Mouse (Mus musculus) T-helper 2 cell (primary cell): Measurements from ENCODE around the gene Dnaaf5.

ENCODE experiments used
- in situ Hi-C: fragments of 300-600 bp; cut with MboI, MseI; formaldehyde crosslinking; loops from one replicate; pipeline ENCODE4 v1.15.1; 2025; ENCODE audit warnings: high pct_unique_total_duplicates

The Dnaaf5 gene

DNA sequence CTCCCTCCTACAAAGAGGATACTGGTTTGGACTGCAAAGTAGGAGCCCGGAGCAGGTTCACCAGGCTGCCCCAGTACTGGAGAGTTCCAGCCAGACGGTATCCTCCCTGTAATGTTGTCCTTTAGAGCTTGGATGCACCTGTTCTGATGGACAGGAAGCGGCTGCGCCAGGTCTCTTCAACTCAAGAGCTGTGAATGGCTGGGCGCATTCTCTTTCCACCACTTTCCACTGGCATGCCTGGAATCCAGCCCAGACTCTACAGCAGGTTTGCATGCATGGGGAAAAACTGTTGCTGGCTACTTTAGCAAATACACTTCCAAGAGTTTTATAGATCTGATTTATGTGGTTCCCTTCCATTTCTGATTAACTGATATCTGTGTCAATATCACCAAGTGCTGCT is 8.7 kb upstream of the Dnaaf5 start:
- in situ Hi-C loops: no loop called here

DNA sequence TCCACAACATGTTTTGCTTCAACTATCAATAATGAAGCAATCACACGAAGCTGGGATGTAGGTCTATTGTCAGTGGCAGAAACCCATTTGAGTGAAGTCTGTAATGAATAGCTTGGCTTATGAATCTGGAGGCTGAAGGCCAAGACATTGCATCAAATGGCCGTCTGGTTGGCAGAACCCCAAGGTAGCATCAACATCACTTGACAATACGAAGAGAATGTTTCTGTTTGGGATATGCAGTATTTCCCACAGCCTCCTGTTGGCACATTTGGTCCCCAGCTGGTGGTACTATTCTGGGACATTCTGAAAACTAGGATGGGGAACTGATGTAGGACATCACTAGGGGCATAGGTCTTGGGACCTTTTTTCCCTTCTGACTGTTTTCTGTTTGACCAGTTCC is 6.1 kb upstream of the Dnaaf5 start:
- in situ Hi-C loops: no loop called here

DNA sequence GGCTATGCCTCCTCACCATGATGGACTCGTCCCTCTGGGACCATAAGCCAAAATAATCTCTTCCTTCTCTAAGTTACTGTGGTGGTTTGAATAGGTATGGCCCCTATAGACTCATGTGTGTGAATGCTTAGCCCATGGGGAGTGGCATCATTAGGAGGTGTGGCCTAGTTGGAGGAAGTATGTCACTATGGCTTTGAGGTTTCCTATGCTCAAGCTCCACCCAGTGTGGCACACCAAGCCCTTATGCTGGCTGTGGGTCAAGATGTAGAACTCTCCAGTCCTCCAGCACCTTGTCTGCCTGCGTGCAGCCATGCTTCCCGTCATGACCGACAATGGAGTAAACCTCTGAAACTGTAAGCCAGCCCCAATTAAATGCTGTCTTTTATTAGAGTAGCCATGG is 4.3 kb upstream of the Dnaaf5 start:
- in situ Hi-C loops: no loop called here

DNA sequence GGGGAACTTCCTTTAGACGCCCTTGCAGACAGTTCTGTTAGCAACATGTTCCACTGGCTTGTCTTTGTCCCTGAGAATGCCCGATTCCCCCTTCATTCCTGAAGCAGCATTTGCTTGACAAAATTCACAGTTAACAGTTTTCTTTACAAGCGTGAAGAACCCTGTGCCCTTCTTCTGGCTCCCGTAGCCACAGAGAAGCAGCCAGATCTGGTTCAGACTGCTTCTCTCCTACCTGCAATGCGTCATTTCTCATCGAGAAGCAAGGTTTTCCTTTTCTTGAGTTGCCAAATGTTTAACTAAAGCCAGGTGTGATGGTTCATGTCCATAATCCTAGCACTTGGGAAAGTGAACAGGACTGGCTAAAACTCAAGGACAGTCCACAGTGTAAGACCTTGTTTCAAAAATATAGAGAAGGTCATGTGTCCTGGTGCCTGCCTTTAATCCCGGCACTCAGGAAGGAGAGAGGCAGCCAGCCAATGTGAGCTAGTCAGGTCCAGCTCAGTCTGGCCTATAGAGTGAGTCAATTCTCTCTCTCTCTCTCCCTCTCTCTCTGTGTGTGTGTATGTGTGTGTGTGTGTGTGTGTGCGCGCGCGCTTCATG is 3.4 kb upstream of the Dnaaf5 start:
- in situ Hi-C loops: no loop called here

DNA sequence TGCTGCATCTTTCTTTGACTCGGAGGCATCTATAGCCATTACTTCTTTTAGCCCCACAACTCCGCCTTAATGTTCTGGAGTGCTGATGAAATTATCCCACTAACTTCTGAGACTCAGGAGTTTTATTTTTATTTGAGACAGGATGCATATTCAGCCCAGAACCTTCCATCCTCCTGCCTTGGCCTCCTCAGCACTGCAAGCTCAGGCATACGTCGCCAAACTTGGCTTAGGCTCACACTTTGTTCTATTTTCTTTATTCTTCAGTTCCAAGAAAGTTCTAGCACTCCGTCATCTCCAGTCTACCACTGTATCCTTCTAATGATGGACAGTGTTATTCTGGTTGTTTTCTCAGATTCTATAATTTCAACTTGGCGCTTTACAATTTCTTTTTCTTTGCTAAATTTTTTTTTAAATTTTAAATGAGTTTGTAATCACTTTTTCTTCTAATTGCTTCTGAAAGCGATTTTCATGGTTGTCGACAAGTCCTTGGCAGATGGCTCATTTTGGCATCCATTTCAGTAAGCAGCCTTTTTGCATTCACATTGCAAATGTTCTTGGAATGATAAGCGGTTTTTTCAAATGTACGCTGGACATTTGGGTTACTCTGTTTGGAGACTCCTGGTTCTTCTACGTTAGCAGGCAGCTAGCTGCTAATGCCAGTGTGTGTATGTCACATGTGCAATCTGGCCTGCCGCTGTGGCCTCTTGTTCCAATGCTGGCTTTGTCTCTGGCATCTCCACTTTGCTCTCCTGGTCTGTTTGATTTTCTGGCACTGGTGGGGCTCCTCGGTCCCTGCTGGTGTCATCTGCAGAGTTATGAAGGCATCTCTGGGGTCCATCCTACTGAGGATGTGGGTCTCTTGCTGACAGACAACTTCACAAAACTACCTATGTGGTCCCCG is 2.6 kb upstream of the Dnaaf5 start:
- in situ Hi-C loops: no loop called here

DNA sequence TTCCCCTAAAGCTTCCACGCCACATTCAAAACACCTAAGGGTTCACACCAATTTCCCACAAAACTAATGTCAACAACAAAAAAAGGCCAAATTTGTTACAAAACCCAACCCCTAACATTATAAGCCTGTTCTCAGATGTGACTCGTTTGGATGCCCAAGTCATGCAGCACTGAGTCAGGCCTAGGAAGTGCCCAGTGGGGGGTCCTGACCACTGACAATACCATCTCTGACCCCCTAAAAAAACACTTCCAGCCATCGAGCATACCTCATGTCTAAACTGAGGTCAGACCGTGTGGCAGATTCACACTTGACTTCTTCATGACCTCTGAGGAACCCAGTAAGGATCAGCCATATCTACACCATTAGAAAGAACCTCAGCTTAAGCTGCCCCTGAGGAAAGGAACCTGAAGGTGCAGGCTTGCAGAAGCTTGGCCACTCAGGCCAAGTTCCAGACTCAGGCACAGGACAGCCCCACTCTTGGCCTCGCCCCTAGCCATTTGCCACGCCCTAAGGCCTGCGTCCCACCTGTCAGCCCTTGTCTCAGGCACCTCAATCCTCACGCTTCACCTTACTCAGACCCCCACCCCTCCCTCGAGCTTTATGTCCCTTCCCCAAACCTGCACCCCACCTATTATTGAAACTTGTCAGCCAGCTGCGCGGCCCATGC is 884 bp upstream of the Dnaaf5 start:
- in situ Hi-C loops: no loop called here

DNA sequence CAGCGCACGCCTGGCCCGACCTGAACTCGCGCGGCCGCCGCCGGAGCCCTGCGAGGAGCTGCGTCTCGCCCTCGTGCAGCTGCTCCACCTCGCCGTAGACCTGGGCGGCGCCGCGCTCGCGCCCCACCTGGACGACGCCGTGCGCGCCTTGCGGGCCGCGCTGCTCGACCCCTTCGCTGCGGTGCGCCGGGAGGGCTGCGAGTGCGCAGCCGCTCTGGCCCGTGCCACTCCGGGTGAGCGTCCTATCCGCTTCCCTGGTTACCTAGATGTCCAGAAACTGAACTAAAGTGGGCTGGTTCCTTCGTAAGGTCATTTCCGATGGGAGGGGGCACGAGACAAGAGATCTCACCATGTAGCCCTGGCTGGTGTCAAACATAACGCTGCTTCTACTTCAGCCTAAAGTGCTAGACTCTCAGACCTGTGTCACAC is 594 bp downstream of the Dnaaf5 start:
- in situ Hi-C loops: no loop called here

DNA sequence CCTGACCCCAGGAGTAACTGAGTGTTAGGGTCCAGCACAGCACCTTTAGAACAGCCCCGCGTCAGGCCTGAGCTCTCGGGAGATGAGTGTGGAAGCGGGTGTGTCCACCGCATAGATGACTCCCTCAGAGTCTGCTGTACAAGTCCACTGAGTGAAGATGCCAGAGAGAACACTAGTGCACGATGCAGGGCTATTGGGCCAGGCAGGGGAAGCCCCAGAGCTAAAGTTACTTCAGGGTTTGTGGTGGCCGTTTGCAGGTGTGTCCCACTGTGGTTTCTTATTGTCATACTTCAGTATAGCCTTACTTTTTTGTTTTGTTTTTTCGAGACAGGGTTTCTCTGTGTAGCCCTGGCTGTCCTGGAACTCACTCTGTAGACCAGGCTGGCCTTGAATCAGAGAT is 10.9 kb downstream of the Dnaaf5 start:
- in situ Hi-C loops: no loop called here

DNA sequence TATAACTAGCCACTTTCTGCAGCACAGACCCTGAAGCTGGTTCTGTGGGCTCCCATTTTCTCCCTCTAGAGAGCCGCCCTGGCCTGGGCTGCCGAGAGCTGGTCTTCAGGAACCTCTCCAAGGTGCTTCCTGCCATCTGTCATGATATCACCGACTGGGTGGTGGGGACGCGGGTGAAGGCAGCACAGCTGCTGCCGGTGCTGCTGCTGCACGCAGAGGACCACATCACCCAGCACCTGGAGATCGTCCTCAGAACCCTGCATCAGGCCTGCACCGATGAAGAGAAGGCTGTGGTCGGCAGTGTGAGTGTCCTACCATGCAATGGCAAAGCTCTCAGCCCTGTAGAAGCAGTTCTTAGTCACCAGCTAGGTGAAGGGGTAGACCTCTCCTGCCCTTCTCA is 11.6 kb downstream of the Dnaaf5 start:
- in situ Hi-C loops: no loop called here

DNA sequence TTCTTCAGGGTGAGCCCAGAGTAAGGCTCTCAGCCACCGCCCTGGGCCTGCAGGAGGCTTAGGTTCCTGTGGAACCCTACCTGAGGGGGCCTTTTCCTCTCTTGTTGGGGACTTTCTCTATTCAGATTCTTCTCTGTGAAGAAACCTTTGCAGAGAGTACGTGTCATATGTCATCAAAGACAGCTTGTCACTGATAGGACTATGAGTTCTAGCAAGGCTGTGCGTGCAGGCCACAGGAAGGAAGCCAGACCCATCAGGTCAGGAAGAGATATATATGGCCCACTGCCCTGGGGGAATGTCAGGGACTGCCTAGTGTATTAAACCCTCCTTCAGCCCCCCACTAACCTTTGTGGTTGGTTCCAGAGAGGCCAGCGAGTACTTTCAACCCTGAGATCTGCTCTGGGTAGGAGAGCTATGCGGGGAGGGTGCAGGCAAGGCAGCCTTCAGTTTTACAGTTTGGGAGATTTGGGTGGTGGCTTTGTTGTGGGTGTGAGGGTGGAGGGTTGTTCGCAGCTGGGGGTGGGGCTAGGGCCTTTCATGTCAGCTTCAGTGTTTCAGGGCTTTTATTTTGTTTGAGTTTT is 16.8 kb downstream of the Dnaaf5 start:
- in situ Hi-C loops: no loop called here

DNA sequence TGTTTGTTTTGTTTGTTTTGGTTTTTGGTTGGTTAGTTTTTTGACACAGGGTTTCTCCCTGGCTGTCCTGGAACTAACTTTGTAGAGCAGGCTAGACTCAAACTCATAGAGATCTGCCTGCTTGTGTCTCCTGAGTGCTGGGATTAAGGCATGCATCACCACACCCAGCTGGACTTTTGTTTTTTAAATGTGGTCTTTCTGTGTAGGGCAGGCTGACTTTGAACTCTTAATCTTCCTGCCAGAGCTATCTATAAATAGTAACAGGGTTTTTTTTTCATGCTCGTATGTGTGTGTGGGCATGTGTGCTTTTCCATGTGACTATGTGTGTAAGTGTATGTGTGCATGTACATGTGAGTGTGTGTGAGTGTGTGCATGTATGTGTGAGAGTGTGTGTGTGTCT is 17.5 kb downstream of the Dnaaf5 start:
- in situ Hi-C loops: no loop called here

DNA sequence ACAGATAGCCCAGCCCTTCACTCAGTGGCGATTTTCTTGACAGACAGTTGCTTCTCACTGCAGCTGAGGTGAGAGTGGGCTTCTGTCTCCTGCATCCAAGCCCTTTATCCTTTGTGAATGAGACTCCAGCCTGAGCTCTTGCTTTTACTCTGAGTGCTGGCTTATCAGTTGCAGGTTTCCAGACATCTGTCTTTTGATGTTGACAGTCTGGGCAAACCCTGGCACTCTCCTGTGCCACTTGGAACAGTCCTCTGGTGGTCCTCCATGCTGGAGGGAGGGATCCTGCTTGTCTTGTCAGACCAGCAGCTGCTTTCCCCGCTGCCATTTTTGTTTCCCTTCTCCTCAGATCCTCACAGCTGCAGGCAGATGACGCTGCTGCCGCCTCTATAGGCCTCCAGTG is 21.9 kb downstream of the Dnaaf5 start:
- in situ Hi-C loops: no loop called here

DNA sequence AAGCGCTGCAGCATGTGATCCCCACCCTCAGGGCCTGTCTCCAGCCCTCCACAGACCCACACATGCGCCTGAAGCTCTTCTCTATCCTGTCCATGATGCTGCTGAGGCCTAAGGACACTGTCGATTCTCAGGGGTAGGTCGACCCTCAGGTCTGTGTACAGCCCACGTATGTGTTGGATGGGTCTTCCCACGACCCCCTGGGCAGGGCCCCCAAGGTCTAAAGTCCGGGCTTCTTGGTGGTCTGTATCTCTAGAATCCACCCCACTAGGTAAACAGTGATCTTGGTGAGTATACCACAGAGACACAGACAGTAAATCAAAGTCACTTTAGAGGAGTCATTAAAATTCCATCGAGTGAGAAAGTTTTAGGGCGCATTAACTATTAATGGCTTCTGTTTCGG is 24.1 kb downstream of the Dnaaf5 start:
- in situ Hi-C loops: no loop called here

DNA sequence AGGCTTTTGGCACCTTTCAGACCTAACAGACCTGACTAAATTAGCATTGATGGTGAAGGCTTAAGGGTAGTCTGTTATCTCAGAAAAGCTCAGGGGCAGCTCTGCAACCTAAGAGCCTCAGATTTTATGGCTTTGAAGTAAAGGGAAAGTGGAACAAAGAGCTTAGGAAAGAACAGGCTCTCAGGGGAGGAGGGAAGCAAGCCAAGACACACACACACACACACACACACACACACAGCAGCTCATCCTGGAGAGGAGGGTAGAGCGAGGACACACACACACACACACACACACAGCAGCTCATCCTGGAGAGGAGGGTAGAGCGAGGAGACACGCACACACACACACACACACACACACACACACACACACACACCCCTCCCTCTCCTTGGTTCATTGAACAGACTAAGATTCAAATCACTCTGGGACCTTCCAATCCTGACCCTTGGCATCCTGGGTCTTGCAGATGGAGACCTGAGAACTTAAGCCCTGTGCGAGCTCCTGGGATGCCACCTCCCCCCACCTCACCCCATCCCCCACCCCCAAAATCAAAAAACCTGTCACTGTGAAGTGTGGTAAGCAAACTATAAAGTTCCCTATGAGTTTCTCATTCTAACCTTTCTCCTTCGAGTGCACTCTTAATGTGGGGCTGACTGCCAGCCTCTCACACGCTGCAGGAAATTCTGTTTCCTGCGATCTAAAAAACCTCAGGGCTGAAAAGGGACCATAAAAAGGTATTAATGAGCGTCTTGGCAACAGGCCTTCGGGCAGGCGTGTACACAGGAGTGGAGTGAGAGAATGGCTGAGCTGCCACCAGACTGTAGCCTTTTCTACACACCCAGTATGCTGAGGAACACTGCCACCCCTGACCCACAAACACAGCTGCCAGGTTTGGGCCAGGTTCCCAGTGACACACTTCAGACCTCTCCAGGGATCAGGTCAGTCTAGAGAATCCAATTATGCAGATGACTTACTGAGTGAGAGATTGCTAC is 24.8 kb downstream of the Dnaaf5 start:
- in situ Hi-C loops: loop anchor here (5.0 kb wide), 2 partner anchors 98 to 323 kb away; no protein-coding TSS in a partner anchor

DNA sequence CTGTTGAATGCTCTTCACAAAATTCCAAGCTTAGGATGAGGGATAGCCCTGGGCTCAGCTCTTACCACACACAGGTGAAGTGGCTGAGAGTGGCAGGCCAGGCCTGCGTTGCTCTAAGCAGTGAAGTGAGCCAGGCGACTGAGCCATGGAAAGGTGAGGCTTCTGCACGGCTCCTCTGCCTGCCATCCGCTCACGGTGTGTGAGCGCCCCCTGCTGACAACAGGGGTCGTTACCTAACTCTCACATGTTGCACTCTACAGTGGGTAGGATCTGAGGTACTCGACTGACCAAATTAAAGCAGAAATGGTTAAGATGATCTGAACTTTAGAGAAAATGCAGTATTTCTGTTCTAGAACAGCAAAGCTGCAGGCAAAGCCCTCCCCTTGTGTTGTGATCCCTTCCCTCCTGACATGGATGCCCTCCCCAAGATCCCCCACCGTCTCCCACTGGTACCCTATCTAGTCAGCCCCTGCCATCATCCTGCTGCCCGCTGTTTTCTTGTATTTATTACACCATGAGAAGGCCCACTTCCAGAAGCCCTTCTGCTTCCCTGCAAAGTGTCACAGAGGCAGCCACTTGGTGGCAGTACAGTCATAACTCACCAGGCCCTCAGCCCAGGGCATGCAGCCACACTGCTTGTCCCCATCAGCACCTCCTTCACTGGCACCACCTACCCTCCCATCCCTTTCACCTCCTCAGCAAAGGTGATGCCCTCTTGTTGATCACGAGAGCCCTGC is 29.0 kb downstream of the Dnaaf5 start:
- in situ Hi-C loops: loop anchor here (5.0 kb wide), 2 partner anchors 102 to 327 kb away; no protein-coding TSS in a partner anchor

DNA sequence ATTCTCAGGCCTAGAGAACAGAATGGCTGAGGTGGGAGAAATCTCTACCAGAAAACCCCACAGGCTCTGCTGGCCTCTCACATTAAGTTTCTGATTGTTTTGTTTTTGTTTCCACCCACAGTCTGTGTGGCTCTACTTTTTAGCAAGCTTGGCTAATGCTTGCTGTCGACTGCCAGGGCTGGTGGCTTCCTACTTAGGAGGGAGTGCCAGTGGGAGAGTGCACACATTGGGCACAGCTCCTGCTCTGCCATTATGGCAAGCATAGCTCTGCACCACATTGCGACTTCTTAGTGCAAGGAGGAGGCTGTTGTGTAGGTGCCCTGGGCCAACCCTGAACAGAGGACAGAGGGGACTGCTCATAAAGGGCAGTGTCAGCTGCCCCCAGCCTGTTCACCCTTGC is 33.1 kb downstream of the Dnaaf5 start:
- in situ Hi-C loops: no loop called here

DNA sequence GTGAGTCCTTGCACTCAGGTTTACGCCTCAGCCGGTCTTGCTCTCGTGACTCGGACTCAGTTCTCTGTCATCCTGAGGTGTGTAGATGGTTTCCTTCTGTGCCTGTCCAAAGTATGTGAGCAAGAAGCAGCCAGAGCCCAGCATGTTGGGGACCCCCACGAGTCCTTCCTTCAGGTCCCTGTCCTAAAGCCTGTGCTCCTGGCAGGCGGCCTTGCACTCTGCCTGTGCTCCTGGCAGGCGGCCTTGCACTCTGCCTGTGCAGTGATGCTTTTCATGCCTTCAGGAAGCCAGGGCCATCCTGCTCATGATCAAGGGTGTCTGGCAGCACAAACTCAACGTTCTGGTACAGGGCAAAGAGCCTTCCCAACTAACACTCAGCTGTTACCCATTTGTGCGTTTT is 33.6 kb downstream of the Dnaaf5 start:
- in situ Hi-C loops: no loop called here

DNA sequence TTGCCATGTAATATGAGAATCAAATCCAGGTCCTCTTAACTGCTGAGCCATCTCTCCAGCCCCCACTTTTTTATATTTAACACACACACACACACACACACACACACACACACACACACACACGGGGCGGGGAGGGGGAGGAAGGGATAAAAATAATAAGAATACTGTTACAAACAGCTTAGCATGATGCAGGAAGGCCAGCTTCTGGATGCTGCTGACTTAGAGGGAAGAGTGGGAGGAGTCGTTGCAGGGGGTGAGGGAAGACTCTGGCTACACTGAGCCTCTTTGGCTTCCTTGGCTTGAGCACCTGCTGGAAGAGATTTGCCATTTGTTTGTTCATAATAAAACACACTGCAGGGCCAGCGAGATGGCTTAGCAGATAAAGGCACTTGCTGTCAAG is 34.9 kb downstream of the Dnaaf5 start:
- in situ Hi-C loops: no loop called here

DNA sequence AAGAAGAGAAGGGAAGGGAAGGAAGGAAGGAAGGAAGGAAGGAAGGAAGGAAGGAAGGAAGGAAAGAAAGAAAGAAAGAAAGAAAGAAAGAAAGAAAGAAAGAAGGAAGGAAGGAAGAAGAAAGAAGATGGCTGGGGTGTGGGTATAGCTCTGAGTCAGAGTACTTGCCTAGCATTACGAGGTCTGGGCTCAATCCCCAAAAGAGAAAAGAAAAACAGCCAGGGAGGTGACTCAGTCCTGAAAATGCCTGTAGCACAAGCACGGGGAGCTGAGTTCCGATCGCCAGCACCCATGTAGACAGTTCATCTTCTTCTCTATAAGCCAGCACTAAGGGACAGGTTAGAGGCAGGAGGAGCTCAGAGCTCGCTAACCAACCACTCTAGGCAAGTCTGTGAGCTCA is 39.7 kb downstream of the Dnaaf5 start:
- in situ Hi-C loops: no loop called here

DNA sequence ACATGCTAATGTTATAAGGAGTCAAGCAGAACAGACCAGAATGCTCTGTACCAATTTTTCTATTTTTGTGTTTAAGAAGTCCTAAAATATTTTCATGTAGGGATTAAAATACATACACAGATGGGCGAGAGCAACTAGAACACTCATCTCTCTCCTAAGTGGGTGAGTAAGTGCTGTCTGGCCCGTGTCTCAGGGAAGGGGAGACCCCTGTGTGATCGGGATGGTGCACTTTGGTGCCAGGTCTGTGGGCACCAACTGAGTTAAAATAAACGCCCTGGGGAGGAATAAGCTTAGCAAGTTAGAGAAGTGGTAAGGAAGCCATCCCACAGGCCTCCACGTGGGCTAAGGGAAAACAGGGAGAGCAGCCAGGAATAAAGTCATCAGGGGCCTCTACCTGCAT is 40.9 kb downstream of the Dnaaf5 start:
- in situ Hi-C loops: no loop called here
